In genomic region chr19:45018351-45018831, GRCm38 (mm10) we compare ENCODE assay signal across 9 mouse cellular contexts. TPM values are rescaled to one million over a fixed set of nuclear protein-coding genes. Genes with fewer than 3 reads are reported as not detected.
A peak's percentile ranks its signal among the peaks of the same experiment; 100 is the strongest.
DNase-seq lines count a peak whose midpoint lies in the region; ATAC-seq lines count a peak whose summit lies in the region.
"Had no signal": no experiment of that assay in that cellular context is flagged by ENCODE, and none has a peak within 500 bp of the region (broad histone marks: within the 10 kb centered on the region; RNA-seq: fewer than 3 reads in every experiment).

No protein-coding gene starts in this region.

- peak; percentile 68 for DNase-seq in adrenal gland, adult 2 months
- DNase-seq in adrenal gland, adult 8-10 months = no peak
- peak; percentile 44 for DNase-seq in brain, adult 2 months (ENCODE audit: low read depth, low spot score)
- DNase-seq in heart, adult 9 months (ENCODE audit: low spot score in 2 of 2) = peak; percentile 56 to 59
- no peak for DNase-seq in thymus, postnatal 25 days
- DNase-seq in right cerebral cortex, adult 2 months (ENCODE audit: low spot score in 2 of 2) = no peak

- peaks cover 16% of the 10 kb centered on the region for H3K36me3 ChIP-seq in kidney, embryonic 16.5 days (ENCODE audit: insufficient read depth, low read length)
- H3K36me3 ChIP-seq in midbrain, embryonic 12.5 days = peaks cover 21% of the 10 kb centered on the region

- H3K27me3 ChIP-seq in kidney, embryonic 16.5 days (ENCODE audit: insufficient read depth, low read length) = no peaks in the 10 kb centered on the region
- peaks cover 5% of the 10 kb centered on the region; the same call in 1 of the 2 replicates for H3K27me3 ChIP-seq in midbrain, embryonic 12.5 days

- peak overlapping the region; percentile 97 for H3K9ac ChIP-seq in kidney, embryonic 16.5 days (replicated peaks; ENCODE audit: low read length)
- peak overlapping the region; percentile 92 for H3K9ac ChIP-seq in midbrain, embryonic 12.5 days (replicated peaks)

- peak overlapping the region; percentile 87 for H3K4me3 ChIP-seq in kidney, embryonic 16.5 days (ENCODE audit: low read length)
- peak overlapping the region; percentile 76 for H3K4me3 ChIP-seq in midbrain, embryonic 12.5 days

- H3K27ac ChIP-seq in kidney, embryonic 16.5 days (ENCODE audit: low read length) = peak overlapping the region; percentile 98
- H3K27ac ChIP-seq in midbrain, embryonic 12.5 days (replicated peaks) = peak overlapping the region; percentile 97

- peaks cover 60% of the 10 kb centered on the region for H3K4me1 ChIP-seq in kidney, embryonic 16.5 days (ENCODE audit: insufficient read depth, low read length)
- H3K4me1 ChIP-seq in midbrain, embryonic 12.5 days = peaks cover 67% of the 10 kb centered on the region

- WGBS in kidney, embryonic 16.5 days = 0% methylated on average over 13 of the region's 13 CpGs
- whole genome bisulfite sequencing in midbrain, embryonic 12.5 days = 0% methylated on average over 13 of the region's 13 CpGs

- H3K4me2 ChIP-seq in kidney, embryonic 16.5 days (replicated peaks; ENCODE audit: low read depth, low read length) = peak overlapping the region; percentile 95
- H3K4me2 ChIP-seq in midbrain, embryonic 12.5 days (replicated peaks) = peak overlapping the region; percentile 74

- ATAC-seq in kidney, embryonic 16.5 days (ENCODE audit: low FRiP score, low TSS enrichment) = no peak; the same call in 1 of the 2 replicates
- peak; percentile 11; the same call in 1 of the 2 replicates for ATAC-seq in midbrain, embryonic 12.5 days (ENCODE audit: low FRiP score, low read depth)

- no peaks in the 10 kb centered on the region for H3K9me3 ChIP-seq in kidney, embryonic 16.5 days (ENCODE audit: low read length)
- no peaks in the 10 kb centered on the region for H3K9me3 ChIP-seq in midbrain, embryonic 12.5 days

RNA-seq across cellular contexts. Expression of gene Lzts2, which starts 4.2 kb away (rescaled TPM):
- 100 to 1,000 TPM in 1 of 2 experiments, 10 to 100 TPM in 1; 52.8 to 111 TPM for total RNA-seq in adrenal gland, adult 2 months (2021)
- 313 and 342 TPM in 2 replicates for polyA plus RNA-seq in adrenal gland, adult 2 months (2012; rRNA removed)
- total RNA-seq in adrenal gland, adult 8-10 months (2022) = 100 to 1,000 TPM; 100 to 121 (median 110) TPM
- 57.5 and 59.2 TPM in 2 replicates for polyA plus RNA-seq in kidney, embryonic 16.5 days (2015; fragmentation: Nextera tagmentation; extraction: Ambion mirVana)
- polyA plus RNA-seq in midbrain, embryonic 12.5 days (2016; fragmentation: Nextera tagmentation; extraction: Ambion mirVana) = 69.5 and 70.3 TPM in 2 replicates

RNA-seq across cellular contexts. Expression of gene Mrpl43, which starts 12.1 kb away (rescaled TPM):
- 10 to 100 TPM; 45.2 to 55.1 TPM for total RNA-seq in adrenal gland, adult 2 months (2021)
- 196 and 208 TPM in 2 replicates for polyA plus RNA-seq in adrenal gland, adult 2 months (2012; rRNA removed)
- 10 to 100 TPM; 44.2 to 57.9 (median 48.4) TPM for total RNA-seq in adrenal gland, adult 8-10 months (2022)
- 69.5 and 72.8 TPM in 2 replicates for polyA plus RNA-seq in kidney, embryonic 16.5 days (2015; fragmentation: Nextera tagmentation; extraction: Ambion mirVana)
- polyA plus RNA-seq in midbrain, embryonic 12.5 days (2016; fragmentation: Nextera tagmentation; extraction: Ambion mirVana) = 70.3 and 78.7 TPM in 2 replicates

RNA-seq across cellular contexts. Expression of gene Twnk, which starts 12.9 kb away (rescaled TPM):
- total RNA-seq in adrenal gland, adult 2 months (2021) = 10 to 100 TPM; 24.7 to 37.1 TPM
- polyA plus RNA-seq in adrenal gland, adult 2 months (2012; rRNA removed) = 7.5 and 9.6 TPM in 2 replicates
- total RNA-seq in adrenal gland, adult 8-10 months (2022) = 10 to 100 TPM; 34.8 to 40.2 (median 37.5) TPM
- polyA plus RNA-seq in kidney, embryonic 16.5 days (2015; fragmentation: Nextera tagmentation; extraction: Ambion mirVana) = 28.4 and 31.5 TPM in 2 replicates
- 24.1 and 24.5 TPM in 2 replicates for polyA plus RNA-seq in midbrain, embryonic 12.5 days (2016; fragmentation: Nextera tagmentation; extraction: Ambion mirVana)

RNA-seq across cellular contexts. Expression of gene Pdzd7, which starts 27.1 kb away (rescaled TPM):
- under 1 TPM in 1 of 2 experiments, not detected in 1; 0.09 TPM for total RNA-seq in adrenal gland, adult 2 months (2021)
- polyA plus RNA-seq in adrenal gland, adult 2 months (2012; rRNA removed) = 0.62 and 0.65 TPM in 2 replicates
- total RNA-seq in adrenal gland, adult 8-10 months (2022) = under 1 TPM; 0.12 to 1.00 (median 0.56) TPM
- 0.82 and 0.89 TPM in 2 replicates for polyA plus RNA-seq in kidney, embryonic 16.5 days (2015; fragmentation: Nextera tagmentation; extraction: Ambion mirVana)
- polyA plus RNA-seq in midbrain, embryonic 12.5 days (2016; fragmentation: Nextera tagmentation; extraction: Ambion mirVana) = 0.46 and 0.84 TPM in 2 replicates
- total RNA-seq: hematopoietic stem cell, adult 5-6 weeks had no signal

RNA-seq across cellular contexts. Expression of gene Sfxn3, which starts 28.9 kb away (rescaled TPM):
- total RNA-seq in adrenal gland, adult 2 months (2021) = 10 to 100 TPM; 51.2 to 89.3 TPM
- 45.9 and 65.5 TPM in 2 replicates for polyA plus RNA-seq in adrenal gland, adult 2 months (2012; rRNA removed)
- total RNA-seq in adrenal gland, adult 8-10 months (2022) = 10 to 100 TPM; 53.1 to 96.1 (median 73.9) TPM
- polyA plus RNA-seq in kidney, embryonic 16.5 days (2015; fragmentation: Nextera tagmentation; extraction: Ambion mirVana) = 25.6 and 27.4 TPM in 2 replicates
- polyA plus RNA-seq in midbrain, embryonic 12.5 days (2016; fragmentation: Nextera tagmentation; extraction: Ambion mirVana) = 32.1 and 32.6 TPM in 2 replicates

Comparison
In these comparisons a context has a peak if more than half of its experiments do, and no peak if none do; other contexts are left out.
1. DNase-seq: peak in adrenal gland, adult 2 months (single experiment), brain, adult 2 months (single experiment) and heart, adult 9 months (2 of 2); none in adrenal gland, adult 8-10 months (single experiment), thymus, postnatal 25 days (single experiment) and right cerebral cortex, adult 2 months (0 of 2).